8 mouse cellular contexts compared by ENCODE assay signal in the genomic region with DNA sequence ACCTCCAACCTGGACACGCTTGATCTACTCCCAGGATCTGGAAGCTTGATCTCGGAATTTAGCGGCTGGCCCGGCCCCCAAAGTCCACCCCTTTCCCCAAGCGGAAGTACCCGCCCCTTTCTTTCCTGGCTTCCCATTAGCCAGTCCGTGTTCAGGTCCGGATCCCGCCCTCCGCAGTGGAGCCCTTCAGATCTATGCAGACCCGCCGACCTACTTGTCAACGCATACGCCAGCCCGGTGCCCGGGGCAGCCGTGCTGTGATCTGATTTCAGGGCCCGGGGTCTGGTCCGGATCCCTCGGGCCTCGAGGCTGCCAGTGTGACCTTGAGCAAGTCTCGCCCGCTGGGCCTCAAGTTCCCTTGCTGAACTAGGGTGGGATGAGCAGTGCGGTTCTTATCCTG. TPM values are rescaled to one million over a fixed set of nuclear protein-coding genes. Genes with fewer than 3 reads are reported as not detected.
DNase-seq lines count a peak whose midpoint lies in the region; ATAC-seq and TF ChIP-seq lines count a peak whose summit lies in the region.

Gene Nudt22 (minus strand): TSS at position 112 of the 400 bp plus-strand sequence.
Gene Trpt1 (plus strand): TSS at position 126 of the 400 bp plus-strand sequence.

- no peaks in the 10 kb centered on the region for H3K27me3 ChIP-seq in Patski
- no peaks in the 10 kb centered on the region for H3K27me3 ChIP-seq in hindbrain, embryonic 12.5 days

- CTCF ChIA-PET in Patski (lab: Charles Lee): interaction anchor here (0.8 to 3.0 kb wide), 3 partner anchors 17 to 24 kb away, joined by 3 to 15 read pairs (median 4); partner anchors contain the start of gene Fkbp2

- POLR2A ChIA-PET in Patski (lab: Charles Lee): interaction anchor here (0.5 to 2.7 kb wide), 11 partner anchors 9 to 44 kb away, joined by 3 to 12 read pairs (median 6); partner anchors contain the start of genes Plcb3, Ppp1r14b, Stip1 and Vegfb

- H3K79me2 ChIP-seq in macrophage (ENCODE audit: inconsistent target): no peaks in the 10 kb centered on the region

- H3K27ac ChIP-seq in hindbrain, embryonic 12.5 days: peak within 1 kb of the TSS; percentile 79
- H3K27ac ChIP-seq in macrophage: peak within 1 kb of the TSS; percentile 27; the same call in 1 of the 2 replicates

- no peak for TF ChIP-seq CTCF in Patski (IDR thresholded peaks at IDR 0.05)

- no peak for DNase-seq in Patski (ENCODE audit: low read depth, low spot score)
- peak; percentile 92 for DNase-seq in cerebellum, adult 9-11 months
- peak; percentile 70 to 76 for DNase-seq in frontal cortex, postnatal 14 days (ENCODE audit: low spot score in 2 of 2)
- peak; percentile 82 to 83 for DNase-seq in layer of hippocampus, postnatal 36 days
- DNase-seq in right cerebral cortex, adult 18-20 months: peak; percentile 89
- DNase-seq in urinary bladder, postnatal 36 days (ENCODE audit: low spot score in 2 of 2): peak; percentile 78 to 90

- peak; percentile 73 for ATAC-seq in Patski
- peak; percentile 73 for ATAC-seq in hindbrain, embryonic 12.5 days (ENCODE audit: low FRiP score)

- WGBS in hindbrain, embryonic 12.5 days: 1% methylated on average over 24 of the region's 24 CpGs
- 3% methylated on average over 24 of the region's 24 CpGs for WGBS in macrophage (ENCODE audit: missing documents)

- H3K9ac ChIP-seq in hindbrain, embryonic 12.5 days: peak within 1 kb of the TSS; percentile 71

- H3K4me1 ChIP-seq in hindbrain, embryonic 12.5 days: peaks cover 42% of the 10 kb centered on the region

- H3K9me3 ChIP-seq in hindbrain, embryonic 12.5 days (replicated peaks): no peaks in the 10 kb centered on the region

- H3K4me2 ChIP-seq in hindbrain, embryonic 12.5 days (replicated peaks): peak within 1 kb of the TSS; percentile 80

- in situ Hi-C loops in Patski (cut with MboI; ENCODE audit: low pct_unique_long_range_greater_than_20kb): no loop called here

- peaks cover 25% of the 10 kb centered on the region for H3K36me3 ChIP-seq in hindbrain, embryonic 12.5 days
- H3K36me3 ChIP-seq in macrophage (ENCODE audit: inconsistent target): peaks cover 28% of the 10 kb centered on the region

- peak within 1 kb of the TSS; percentile 54 for H3K4me3 ChIP-seq in hindbrain, embryonic 12.5 days
- peak within 1 kb of the TSS; percentile 51 for H3K4me3 ChIP-seq in macrophage (ENCODE audit: inconsistent target)

RNA-seq across cellular contexts. Expression of gene Nudt22, which starts in this region (rescaled TPM):
- polyA plus RNA-seq in Patski (2021) (60.5 TPM), macrophage (2018) (4.5 to 6.6 TPM (median 5.3 TPM) in 3 replicates)
- polyA plus RNA-seq in hindbrain, embryonic 12.5 days (2016; fragmentation: Nextera tagmentation; extraction: Ambion mirVana): 20.1 and 20.2 TPM in 2 replicates
- total RNA-seq in layer of hippocampus, postnatal 36 days (2021): 10 to 100 TPM; 13.8 to 14.3 TPM
- 10 to 100 TPM in 2 of 26 experiments, 1 to 10 TPM in 22, under 1 TPM in 1, not detected in 1; 0.93 to 12.8 (median 4.3) TPM for total RNA-seq in macrophage (2018; cell fraction: chromatin; rRNA removed)
- 1 to 10 TPM; 2.1 to 8.4 (median 6.4) TPM for total RNA-seq in macrophage (2018; cell fraction: cytosol; rRNA removed)
- 1 to 10 TPM in 25 of 26 experiments, not detected in 1; 1.4 to 9.5 (median 4.6) TPM for total RNA-seq in macrophage (2018; cell fraction: nucleus; rRNA removed)

RNA-seq across cellular contexts. Expression of gene Trpt1, which starts in this region (rescaled TPM):
- polyA plus RNA-seq in Patski (2021) (20.7 TPM), macrophage (2018) (0.55 to 0.80 TPM (median 0.66 TPM) in 3 replicates)
- 8.7 and 12.6 TPM in 2 replicates for polyA plus RNA-seq in hindbrain, embryonic 12.5 days (2016; fragmentation: Nextera tagmentation; extraction: Ambion mirVana)
- total RNA-seq in layer of hippocampus, postnatal 36 days (2021): 10 to 100 TPM; 13.1 to 17.8 TPM
- total RNA-seq in macrophage (2018; cell fraction: chromatin; rRNA removed): 1 to 10 TPM in 22 of 26 experiments, under 1 TPM in 2, not detected in 2; 0.86 to 5.6 (median 3.3) TPM
- 1 to 10 TPM in 13 of 26 experiments, under 1 TPM in 13; 0.45 to 1.7 (median 0.97) TPM for total RNA-seq in macrophage (2018; cell fraction: cytosol; rRNA removed)
- total RNA-seq in macrophage (2018; cell fraction: nucleus; rRNA removed): 1 to 10 TPM in 21 of 26 experiments, under 1 TPM in 4, not detected in 1; 0.78 to 6.6 (median 2.1) TPM
